Mouse (Mus musculus): ENCODE results near the gene Olfm2. TPM values are rescaled to one million over a fixed set of nuclear protein-coding genes. Genes with fewer than 3 reads are reported as not detected.

Gene Olfm2
- polyA plus RNA-seq, 1 experiment from 2014 or later = 2.3 TPM

DNA sequence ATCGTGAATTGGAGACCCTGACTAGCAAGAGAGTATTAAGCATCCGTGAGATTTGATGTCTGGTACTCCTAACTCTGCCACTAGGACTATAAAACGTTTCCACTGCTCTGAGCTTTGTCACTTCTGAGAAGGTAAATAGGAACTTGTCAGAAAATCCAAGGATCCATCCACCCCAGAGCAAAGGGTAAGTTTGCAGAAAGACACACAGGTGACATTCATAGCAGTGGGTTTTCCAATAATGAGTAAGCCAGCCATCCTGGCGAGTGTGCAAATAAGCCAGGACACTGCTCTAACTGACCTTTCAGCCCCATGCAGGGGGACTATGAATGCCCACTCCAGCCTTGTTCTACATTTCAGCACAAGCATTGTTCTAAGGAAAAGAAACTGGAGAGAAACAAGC is 14.4 kb downstream of the Olfm2 start:
- no peak for ATAC-seq (ENCODE audit: low FRiP score, low TSS enrichment)
- Histone ChIP-seq H3K4me3 (ENCODE audit: low read depth, low read length) (no peak overlapping the region), H3K9me3 (ENCODE audit: control insufficient read depth, low read length) (no peaks in the 10 kb centered on the region)

DNA sequence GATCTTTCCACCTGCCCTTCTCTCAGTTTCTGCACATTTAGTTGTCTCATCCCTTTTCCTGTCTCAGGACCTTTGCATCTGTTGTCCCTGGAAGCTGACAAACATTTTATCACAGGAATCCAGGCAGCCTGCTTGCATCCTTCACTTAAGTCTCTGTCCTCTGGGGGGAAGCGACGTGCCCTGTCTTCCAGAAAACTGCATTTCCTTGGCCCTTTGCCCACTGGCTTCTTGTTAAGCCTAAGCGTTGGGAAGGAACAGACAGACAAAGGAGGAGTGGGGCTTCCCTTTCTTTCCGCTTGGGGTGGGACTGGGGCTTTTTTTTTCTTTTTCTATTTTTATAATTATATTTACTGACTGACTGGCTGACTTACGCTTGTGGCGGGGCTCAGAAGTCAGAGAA is 16.7 kb downstream of the Olfm2 start:
- Histone ChIP-seq H3K4me3 (ENCODE audit: low read depth, low read length) (no peak overlapping the region), H3K9ac (ENCODE audit: low read length) (no peak overlapping the region), H3K4me2 (replicated peaks; ENCODE audit: low read depth) (no peak overlapping the region), H3K36me3 (ENCODE audit: control insufficient read depth, insufficient read depth, low read length) (no peaks in the 10 kb centered on the region), H3K27ac (replicated peaks) (no peak overlapping the region), H3K27me3 (ENCODE audit: control insufficient read depth, insufficient read depth, low read length) (peaks cover 3% of the 10 kb centered on the region; the same call in 1 of the 2 replicates), H3K4me1 (replicated peaks; ENCODE audit: control insufficient read depth, insufficient read depth) (0 out of 2 replicates have a peak, but pooled peaks cover 9% of the 10 kb centered on the region), H3K9me3 (ENCODE audit: control insufficient read depth, low read length) (no peaks in the 10 kb centered on the region)
- 42% methylated on average over 6 of the region's 6 CpGs for WGBS
- no peak for ATAC-seq (ENCODE audit: low FRiP score, low TSS enrichment)
- DNase-seq (ENCODE audit: low spot score) = no peak
- TF ChIP-seq EP300 (optimal IDR thresholded peaks at IDR 0.05) = no peak
- TF ChIP-seq CTCF (IDR thresholded peaks at IDR 0.05; ENCODE audit: low read depth) = no peak

More for the DNA sequence above, 14.4 kb downstream of the Olfm2 start:
- Histone ChIP-seq H3K4me1 (replicated peaks; ENCODE audit: control insufficient read depth, insufficient read depth) (0 out of 2 replicates have a peak, but pooled peaks cover 2% of the 10 kb centered on the region), H3K9ac (ENCODE audit: low read length) (no peak overlapping the region), H3K36me3 (ENCODE audit: control insufficient read depth, insufficient read depth, low read length) (no peaks in the 10 kb centered on the region), H3K4me2 (replicated peaks; ENCODE audit: low read depth) (no peak overlapping the region), H3K27me3 (ENCODE audit: control insufficient read depth, insufficient read depth, low read length) (peaks cover 1% of the 10 kb centered on the region; the same call in 1 of the 2 replicates), H3K27ac (replicated peaks) (no peak overlapping the region)
- no peak for DNase-seq (ENCODE audit: low spot score)
- WGBS = 57% methylated on average over 4 of the region's 4 CpGs
- TF ChIP-seq EP300 (optimal IDR thresholded peaks at IDR 0.05) (no peak), CTCF (IDR thresholded peaks at IDR 0.05; ENCODE audit: low read depth) (no peak)

DNA sequence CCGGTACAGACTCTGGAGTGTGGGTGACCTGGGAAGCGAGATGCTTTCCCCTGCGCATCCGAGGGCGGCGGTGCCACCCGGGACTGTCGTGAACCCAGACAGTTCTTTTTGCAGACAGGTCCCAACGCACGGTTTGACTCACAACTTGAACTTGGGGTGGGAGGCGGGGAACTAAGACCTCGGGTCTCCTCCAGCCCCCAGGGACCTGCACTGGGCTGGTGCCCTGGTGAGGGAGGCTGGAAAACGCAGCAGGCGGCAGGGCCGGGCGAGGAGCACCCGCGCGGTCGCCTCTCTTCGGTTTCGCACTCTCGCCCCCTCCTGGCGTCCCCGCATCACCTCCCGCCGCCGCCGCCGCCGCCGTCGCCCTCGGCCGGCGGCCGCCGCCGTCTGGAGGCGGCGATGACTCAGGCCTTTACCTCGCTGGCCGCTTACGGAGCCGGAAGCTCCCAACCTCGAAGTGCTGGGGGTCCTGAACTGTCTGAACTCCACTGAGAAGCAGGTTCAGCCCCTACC is 18.5 kb downstream of the Olfm2 start:
- Histone ChIP-seq H3K4me2 (replicated peaks; ENCODE audit: low read depth) (peak overlapping the region; percentile 91), H3K4me3 (ENCODE audit: low read depth, low read length) (peak overlapping the region; percentile 49), H3K4me1 (replicated peaks; ENCODE audit: control insufficient read depth, insufficient read depth) (0 out of 2 replicates have a peak, but pooled peaks cover 9% of the 10 kb centered on the region), H3K36me3 (ENCODE audit: control insufficient read depth, insufficient read depth, low read length) (no peaks in the 10 kb centered on the region), H3K9me3 (ENCODE audit: control insufficient read depth, low read length) (no peaks in the 10 kb centered on the region), H3K27me3 (ENCODE audit: control insufficient read depth, insufficient read depth, low read length) (peaks cover 3% of the 10 kb centered on the region; the same call in 1 of the 2 replicates), H3K9ac (ENCODE audit: low read length) (peak overlapping the region; percentile 41; the same call in 1 of the 2 replicates), H3K27ac (replicated peaks) (no peak overlapping the region)
- peak; percentile 80 for DNase-seq (ENCODE audit: low spot score)
- TF ChIP-seq CTCF (IDR thresholded peaks at IDR 0.05; ENCODE audit: low read depth) (peak; percentile 47), EP300 (optimal IDR thresholded peaks at IDR 0.05) (no peak)
- peak; percentile 80 for ATAC-seq (ENCODE audit: low FRiP score, low TSS enrichment)
- under 1% methylated on average over 34 of the region's 46 CpGs for WGBS

DNA sequence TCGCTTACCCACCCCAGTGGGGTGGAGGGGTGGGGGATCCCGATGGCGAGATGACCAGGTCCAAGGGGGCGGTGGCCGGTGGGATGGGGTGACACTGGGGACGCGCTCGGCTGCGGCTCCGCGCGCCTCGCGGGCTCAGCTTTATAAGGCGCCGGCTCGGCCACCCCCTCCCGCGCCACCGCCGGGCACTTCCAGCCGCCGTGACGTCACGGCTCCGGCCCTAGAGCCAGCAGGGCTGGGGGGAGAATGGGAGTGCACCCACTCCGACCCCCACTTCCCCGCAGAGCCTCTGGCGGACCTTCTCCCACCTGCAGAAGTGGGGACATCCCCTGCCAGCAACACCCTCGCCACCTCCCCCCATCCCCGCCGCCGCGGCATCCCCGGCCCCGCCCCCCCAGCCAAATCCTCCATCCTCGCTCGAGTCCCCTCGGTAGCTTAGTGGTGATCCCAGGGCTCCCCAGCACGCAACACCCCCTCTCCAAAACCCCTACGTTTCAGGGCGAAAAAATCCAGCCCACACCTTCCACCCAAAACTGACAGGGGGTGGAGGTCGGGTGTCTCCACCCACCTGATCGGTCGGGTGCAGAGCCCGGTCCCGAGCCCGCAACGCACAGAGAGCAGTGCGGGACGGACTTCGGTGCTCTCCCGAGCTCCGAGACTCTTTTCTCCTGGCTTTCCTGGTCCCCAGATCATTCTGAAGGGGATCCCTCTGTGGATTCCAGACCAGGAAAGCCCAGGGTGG is 19.1 kb downstream of the Olfm2 start:
- H3K4me3 ChIP-seq (ENCODE audit: low read depth, low read length) = peak overlapping the region; percentile 49
- TF ChIP-seq EP300 (optimal IDR thresholded peaks at IDR 0.05) (no peak), CTCF (IDR thresholded peaks at IDR 0.05; ENCODE audit: low read depth) (no peak)
- peak overlapping the region; percentile 91 for H3K4me2 ChIP-seq (replicated peaks; ENCODE audit: low read depth)
- peaks cover 3% of the 10 kb centered on the region; the same call in 1 of the 2 replicates for H3K27me3 ChIP-seq (ENCODE audit: control insufficient read depth, insufficient read depth, low read length)
- no peaks in the 10 kb centered on the region for H3K9me3 ChIP-seq (ENCODE audit: control insufficient read depth, low read length)
- H3K4me1 ChIP-seq (replicated peaks; ENCODE audit: control insufficient read depth, insufficient read depth) = 0 out of 2 replicates have a peak, but pooled peaks cover 9% of the 10 kb centered on the region
- H3K27ac ChIP-seq (replicated peaks) = no peak overlapping the region
- peak overlapping the region; percentile 41 for H3K9ac ChIP-seq (ENCODE audit: low read length)
- peak; percentile 28 for ATAC-seq (ENCODE audit: low FRiP score, low TSS enrichment)
- peak; percentile 24 for DNase-seq (ENCODE audit: low spot score)
- H3K36me3 ChIP-seq (ENCODE audit: control insufficient read depth, insufficient read depth, low read length) = no peaks in the 10 kb centered on the region
- WGBS = 1% methylated on average over 44 of the region's 54 CpGs

DNA sequence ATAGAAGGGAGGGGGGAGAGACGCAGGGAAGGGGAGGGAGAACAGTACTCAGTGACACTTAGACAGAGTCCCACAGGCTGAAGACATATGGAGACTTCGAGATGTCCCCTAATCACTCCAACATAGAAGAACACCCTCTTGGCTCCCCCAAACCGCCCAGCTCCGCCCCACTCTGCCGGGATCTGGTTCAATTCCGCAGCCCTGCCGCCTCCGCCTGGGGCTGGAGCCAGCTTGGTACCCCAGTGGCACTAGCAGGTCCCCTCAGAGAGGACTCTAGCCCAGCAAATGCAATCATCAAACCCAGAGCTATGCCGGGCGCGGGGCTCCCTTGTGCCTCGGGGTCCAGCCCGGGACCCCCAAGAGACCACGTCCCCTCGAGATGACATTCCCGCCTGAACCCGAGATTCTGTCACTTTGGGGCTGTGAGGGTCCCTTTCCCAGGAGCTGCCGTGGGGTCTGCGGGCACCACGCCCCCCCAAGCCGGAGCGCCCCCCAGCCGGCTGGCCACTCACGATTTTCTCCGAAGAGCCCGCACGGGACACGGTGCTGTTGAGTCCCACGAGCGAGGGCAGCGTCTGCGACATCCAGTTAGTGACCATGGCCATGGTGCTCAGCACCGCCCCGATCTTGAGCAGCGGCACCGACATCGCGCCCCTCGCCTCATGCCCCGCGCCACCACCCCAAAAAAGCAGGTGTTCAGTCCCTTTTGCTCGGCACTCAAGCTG is 19.9 kb downstream of the Olfm2 start:
- Histone ChIP-seq H3K27ac (replicated peaks) (no peak overlapping the region), H3K4me3 (ENCODE audit: low read depth, low read length) (peak overlapping the region; percentile 49), H3K36me3 (ENCODE audit: control insufficient read depth, insufficient read depth, low read length) (no peaks in the 10 kb centered on the region), H3K4me1 (replicated peaks; ENCODE audit: control insufficient read depth, insufficient read depth) (0 out of 2 replicates have a peak, but pooled peaks cover 9% of the 10 kb centered on the region), H3K4me2 (replicated peaks; ENCODE audit: low read depth) (peak overlapping the region; percentile 91), H3K27me3 (ENCODE audit: control insufficient read depth, insufficient read depth, low read length) (peaks cover 3% of the 10 kb centered on the region; the same call in 1 of the 2 replicates), H3K9me3 (ENCODE audit: control insufficient read depth, low read length) (no peaks in the 10 kb centered on the region), H3K9ac (ENCODE audit: low read length) (peak overlapping the region; percentile 35; the same call in 1 of the 2 replicates)
- TF ChIP-seq CTCF (IDR thresholded peaks at IDR 0.05; ENCODE audit: low read depth) = no peak
- no peak for TF ChIP-seq EP300 (optimal IDR thresholded peaks at IDR 0.05)
- WGBS = 4% methylated on average over 42 of the region's 42 CpGs
- ATAC-seq (ENCODE audit: low FRiP score, low TSS enrichment) = 0 out of 2 replicates have a peak, but pooled peaks have one; percentile 14
- no peak for DNase-seq (ENCODE audit: low spot score)

Measured in stomach, postnatal 0 days (tissue).